Mouse (Mus musculus) activated CD4-positive, CD25-positive, alpha-beta regulatory T cell, adult 4 months (primary cell): ENCODE data around the gene Tbkbp1. TPM values are rescaled to one million over a fixed set of nuclear protein-coding genes. Genes with fewer than 3 reads are reported as not detected.

Experiments used
- ATAC-seq: one replicate; pipeline ENCODE4 v1.8.0; 2017
- polyA plus RNA-seq, 2 experiments: library from polyadenylated mRNA; unstranded; fragments of 100-300 nt; shearing (Covaris generic); gene quantifications; one replicate each; pipeline ENCODE4 v1.2.1; 2017

Tbkbp1 gene
- polyA plus RNA-seq, 2 experiments from 2014 or later, result 0.37 TPM; not detected in 1

DNA sequence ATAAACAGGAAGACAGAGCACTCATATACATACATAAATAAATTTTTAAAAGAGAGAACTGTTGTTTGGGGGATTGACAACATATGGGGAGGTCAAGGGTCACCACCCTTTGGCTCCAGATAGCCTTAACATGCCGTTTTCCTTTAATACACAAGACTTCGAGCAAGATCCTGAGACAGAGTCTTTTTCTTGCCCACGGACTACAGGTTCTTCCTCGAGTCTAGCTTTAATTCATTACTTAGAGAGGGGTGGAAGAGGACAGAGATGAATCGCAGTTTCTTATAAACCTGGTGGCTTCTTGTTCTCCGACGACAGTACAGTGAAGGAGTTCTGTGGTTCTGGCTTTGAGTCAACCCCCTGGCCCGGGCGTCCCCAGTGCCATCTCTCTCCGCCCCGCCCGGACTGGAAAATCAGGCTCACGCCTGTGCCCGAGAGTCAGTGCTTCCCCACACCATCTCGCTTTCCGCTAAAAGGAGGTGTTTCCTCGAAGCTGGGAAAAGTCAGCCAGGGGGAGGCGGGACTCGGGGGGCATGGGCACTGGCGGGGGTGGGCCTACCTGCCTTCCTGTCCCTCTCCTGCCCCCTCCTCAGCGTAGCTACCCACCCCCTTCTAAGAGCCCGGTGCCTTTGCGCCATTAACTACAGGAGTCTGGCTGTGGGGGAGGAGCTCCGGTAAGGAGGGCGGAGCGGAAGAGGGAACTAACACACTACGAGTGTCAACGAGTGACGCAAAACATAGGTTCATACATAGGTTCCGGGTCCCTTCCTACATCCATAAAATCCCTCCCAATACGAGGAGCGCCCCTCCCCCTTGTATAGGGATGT is 24.4 kb downstream of the Tbkbp1 start:
- ATAC-seq, result peak; percentile 76

DNA sequence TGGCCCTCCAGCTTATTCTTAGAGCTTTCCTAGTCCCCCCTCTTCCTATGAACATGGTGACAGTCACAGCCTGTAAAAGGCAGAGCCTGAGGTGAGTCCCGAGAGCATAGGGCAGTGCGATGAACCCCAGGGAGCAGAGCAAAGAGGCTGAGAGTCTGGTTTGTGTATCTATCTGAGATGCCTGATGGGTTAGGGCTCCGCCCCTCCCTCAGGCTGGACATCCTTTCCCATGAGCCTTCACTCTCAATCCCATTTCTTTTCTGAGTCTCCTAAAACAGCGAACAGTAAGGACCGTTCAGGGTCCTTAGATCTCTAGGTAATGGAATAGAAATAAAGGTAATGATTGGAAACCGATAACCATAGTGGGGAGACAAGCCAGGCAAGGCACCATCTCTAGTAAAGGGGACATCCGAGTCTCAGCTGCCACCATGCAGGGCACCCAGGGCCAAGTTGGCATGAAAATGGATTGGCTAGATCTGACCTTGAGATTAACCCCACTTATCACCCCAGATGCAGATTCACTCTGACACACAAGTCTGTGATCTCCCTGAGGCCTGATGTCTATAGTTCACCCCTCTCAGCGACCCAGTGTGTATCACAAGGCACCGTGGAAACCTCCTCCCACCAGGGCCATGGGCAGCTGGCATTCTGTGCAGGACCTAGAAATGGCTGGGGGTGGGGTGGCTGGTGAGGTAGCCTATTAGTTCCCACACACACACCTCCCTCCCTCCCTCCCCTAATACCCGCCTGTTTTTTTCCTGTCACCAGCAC is 26.8 kb downstream of the Tbkbp1 start:
- no peak for ATAC-seq

DNA sequence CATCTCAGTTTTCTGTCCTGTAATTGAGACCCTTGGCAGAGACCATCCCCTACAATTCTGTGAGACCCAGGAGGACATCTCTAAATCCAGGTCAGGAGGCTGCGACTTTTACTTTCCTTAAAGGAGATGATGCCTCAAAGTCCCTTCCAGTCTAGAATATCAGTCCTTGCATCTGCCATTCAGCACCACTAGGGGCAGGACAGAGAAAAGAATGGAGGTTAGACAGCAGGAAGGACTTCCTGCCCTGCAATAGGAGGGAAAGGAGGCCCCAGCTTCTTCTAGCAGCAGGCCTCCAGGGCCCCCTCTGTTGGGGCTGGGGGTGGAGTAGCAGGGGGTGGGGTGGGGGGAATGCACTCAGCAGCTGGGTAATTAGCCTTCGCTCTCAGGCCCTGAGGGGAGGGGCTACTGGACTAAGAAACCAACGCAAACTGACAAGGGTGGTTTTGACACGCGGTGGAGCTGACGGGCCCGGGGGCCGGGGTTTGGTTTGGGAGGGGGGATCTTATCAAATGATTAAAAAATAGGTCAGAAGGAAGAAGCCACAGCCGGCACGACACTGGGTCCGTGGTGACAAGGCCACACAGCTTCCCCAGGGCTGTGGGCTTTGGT is 27.9 kb downstream of the Tbkbp1 start:
- ATAC-seq, result peak; percentile 14

DNA sequence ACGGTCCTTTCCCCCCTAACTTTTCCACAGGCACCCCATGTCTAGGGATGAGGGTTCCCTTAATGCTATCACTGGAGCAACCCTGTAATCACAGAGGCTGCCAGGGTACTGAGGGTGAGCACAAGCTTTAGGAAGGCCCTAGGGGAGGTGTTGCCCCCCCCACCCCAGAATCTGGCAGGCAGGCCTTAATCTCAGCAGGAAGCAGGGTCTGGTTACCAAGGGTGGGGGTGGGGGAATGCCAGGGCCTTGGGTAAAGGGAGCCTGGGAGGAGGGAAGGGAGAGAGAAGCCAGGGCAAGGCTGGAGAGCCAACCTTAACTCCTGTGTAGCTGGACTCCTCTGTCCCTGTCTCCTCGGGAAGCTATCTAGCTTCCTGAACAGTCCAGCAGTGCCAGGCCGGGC is 30.7 kb downstream of the Tbkbp1 start:
- no peak for ATAC-seq

DNA sequence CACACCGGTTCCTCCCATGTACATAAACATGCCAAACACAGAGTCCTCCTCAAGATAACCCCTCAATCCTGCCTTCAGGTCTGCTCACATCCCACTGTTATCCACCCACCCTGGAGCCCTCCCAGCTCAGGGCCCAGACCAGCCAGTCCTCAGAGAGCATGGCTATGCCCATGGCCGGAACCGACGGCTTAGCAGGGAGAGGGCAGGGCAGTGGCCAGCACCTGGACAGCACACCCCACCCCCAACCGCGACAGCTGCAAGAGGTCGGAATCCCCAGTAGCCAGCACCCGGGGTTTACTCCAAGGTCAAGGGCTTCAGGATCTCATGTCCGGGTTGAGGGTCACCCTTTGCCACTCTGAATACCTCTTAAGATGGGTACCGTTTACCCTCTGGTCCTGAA is 31.1 kb downstream of the Tbkbp1 start:
- no peak for ATAC-seq

DNA sequence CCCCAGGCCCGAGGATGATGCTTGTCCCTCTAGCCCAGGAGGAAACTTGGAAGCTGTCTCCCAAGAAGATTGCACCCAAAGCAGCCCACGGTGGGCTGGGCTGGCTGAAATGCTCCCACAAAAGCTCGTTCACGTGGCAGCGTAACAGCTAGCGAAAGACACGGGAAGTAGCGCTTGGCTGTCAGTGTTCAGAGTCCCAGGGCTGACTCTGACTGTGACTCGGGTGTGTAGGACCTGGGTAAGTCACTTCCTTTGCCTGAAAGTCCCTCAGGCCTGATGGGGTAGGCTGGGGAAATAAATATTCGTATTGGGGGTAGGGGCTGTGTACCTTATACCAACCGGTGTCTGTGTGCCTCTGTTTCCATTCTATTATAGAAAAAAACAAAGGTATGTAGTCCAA is 35.5 kb downstream of the Tbkbp1 start:
- peak; percentile 38 for ATAC-seq

DNA sequence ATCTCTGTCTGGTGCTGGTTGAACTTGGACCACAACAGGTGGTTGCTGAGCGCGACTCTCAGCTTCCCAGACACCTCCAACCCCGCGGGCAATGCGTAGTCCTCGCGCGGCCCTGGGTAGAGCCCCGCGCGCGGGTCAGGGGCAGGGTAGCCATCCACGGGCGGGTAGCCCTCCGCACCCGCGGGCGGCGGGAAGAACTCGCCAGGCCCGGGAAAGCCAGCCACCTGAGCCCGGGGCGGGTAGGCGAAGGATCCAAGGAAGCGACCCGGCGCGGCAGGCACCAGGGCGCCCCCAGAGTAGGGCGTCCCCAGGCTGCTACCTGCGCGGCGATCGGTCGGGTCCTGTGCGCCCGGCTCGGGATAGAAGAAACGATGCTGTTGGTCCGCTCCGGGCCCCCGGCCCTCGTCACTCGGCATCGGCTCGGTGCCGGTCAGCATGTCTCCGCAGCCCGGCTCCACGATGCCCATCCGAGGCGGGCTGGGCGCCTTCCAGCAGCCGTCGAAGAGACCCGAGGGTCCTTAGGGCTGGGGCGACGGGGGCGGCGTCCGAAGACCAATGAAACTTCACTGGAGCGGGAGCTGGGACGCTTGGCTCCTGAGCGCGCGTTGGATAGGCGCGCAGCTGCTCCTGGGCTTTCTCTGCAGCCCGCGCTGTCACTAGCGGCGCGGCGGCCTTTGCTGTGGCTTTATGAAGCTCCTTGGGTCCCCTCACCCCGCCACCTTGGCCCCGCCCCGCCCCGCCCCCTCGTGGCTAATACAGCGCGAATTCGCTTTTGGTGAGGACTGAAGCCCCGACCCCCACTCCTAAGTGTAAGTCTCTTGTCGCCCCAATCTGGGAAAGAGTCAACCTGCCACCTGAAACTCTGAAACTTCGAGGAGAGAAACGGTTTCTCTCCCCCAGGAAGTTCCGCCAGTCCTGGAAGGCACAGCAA is 36.4 kb downstream of the Tbkbp1 start, which contains the start of gene Tbx21:
Tbx21 (minus strand) TSS at position 661 of the 931 bp plus-strand sequence.
- peak; percentile 21 for ATAC-seq

DNA sequence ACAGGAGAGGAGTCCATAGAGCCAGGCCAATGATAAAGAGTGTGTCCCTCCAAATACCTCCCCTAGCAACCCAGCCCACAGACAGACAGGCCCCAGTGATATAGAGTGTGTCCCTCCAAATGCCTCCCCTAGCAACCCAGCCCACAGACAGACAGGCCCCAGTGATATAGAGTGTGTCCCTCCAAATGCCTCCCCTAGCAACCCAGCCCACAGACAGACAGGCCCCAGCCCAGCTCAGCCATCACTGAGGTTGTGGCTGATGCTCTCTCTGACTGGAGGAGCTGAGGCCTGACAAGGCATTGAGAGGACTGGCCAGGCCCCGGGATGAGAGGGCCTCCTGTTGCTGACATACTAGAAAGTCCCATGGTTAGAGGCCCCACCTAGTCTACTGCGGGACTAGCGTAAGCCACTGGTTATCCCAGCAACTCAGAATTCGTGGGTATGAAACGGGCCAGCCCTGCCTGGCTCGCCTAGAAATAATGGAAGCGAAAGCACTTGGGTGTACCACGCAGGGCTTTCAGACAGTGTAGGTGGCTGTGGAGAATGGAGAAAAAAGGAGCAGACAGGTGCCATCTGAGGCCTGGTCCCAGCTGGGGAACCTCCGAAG is 38.7 kb downstream of the Tbkbp1 start:
- peak; percentile 33 for ATAC-seq

DNA sequence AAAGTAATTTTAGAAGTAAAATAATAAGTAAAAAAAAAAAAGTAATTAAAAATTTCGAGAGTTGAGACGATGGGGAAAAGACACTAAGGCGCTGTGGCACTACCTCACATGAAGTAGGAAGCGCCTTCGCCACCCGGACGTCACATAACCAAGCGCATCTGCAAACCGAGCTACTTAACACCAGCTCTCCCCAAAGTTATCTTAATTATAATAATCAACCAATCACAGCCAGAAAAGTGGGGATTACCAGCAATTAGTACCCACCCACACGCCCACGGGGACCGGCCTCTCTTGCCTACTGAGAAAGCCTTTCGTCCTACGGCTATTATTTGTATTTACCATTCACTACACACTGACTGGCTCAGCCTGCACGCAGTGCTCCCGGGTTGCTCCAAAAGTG is 42.3 kb downstream of the Tbkbp1 start:
- peak; percentile 46 for ATAC-seq

DNA sequence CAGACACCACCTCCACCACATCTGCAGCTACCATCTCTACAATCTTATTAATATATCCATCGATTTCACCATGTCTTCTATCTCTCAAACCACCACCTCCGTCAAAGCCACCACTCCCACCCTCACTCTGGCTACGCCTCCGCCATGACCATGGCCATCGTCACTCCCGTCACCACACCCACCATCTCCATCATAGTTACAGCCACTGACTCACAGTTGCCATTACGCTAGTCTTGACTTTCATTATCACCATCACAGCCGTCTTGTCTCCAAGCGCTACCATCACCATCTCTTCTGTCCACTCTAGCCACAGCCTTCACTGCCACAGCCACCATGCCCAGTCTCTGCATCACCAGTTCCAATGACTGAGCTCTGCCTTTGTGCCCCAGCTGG is 47.2 kb downstream of the Tbkbp1 start:
- no peak for ATAC-seq

DNA sequence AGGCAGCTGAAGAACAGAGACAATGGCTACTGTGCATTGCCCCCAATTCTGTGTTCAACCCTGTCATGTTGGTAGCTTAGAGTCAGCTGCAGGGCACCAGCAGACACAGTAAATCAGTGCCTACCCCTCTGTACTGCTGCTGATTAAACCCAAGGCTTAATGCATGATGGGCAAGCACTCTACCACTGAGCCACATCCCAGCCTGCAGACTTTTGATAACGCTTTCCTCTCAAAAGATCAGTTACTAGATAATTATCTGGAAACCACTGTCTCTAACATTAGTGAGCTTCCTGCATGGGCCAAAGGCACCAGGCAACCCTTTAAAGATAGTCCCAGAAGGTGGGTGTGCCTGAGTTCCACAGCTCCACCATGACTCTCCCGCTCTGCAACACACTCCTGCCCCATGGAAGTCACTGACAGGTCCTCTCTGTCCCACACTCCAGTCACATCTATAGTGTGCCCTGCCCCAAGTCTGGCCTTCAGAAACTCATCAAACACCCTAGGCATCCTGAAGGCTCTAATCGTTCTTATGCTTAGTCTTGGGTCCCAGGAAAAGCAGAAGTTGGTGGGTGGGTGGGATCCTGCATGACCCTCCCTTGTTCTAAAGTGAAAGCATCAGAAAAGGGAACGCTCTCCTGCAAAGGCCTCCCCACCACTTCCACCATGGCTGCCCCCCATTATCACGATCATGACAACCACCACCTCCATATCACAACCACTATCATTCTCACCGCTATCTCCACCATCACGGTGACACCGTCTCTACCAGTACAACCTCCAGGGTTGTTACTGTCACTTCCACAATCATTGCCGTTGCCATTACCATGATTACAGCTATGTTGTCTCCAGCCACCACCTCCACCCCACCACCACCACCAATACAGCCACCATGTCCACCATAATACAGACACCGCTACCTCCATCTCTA is 47.9 kb downstream of the Tbkbp1 start:
- ATAC-seq, result no peak

DNA sequence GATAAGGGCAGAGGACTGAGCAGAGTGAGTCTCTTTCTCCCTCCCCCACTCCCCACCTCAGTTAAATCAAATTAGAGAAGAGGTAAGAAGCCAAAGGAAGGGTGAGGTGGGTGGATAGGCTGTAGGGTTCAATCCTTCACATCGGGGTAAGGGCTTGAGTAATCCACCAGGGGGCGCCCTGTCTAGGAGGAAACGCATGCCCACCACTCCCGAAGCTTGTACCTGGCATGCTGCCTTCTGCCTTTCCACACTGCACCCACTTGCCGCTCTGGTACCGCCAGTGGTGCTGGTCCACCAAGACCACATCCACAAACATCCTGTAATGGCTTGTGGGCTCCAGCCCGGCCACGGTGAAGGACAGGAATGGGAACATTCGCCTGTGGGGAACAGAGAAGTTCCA is 49.6 kb downstream of the Tbkbp1 start:
- peak; percentile 49 for ATAC-seq

DNA sequence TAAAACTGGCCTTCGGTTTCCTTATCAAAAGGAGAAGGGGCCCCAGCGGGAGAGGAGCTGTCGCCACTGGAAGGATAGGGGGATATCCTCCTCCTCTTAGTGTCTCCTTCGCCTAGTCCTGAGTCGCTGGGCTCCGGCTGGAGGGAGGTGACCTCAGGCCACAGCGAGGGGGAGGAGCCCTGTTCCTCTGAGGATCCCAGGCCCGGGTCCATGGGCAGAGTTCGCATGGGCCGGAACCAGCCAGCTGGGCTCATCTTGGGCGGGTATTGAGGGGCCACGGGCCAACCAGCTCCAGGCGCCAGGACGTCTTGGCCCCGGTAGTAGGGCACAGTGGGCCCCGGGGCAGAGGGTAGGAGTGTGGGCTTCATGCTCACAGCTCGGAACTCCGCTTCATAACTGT is 52.5 kb downstream of the Tbkbp1 start:
- ATAC-seq, result no peak

DNA sequence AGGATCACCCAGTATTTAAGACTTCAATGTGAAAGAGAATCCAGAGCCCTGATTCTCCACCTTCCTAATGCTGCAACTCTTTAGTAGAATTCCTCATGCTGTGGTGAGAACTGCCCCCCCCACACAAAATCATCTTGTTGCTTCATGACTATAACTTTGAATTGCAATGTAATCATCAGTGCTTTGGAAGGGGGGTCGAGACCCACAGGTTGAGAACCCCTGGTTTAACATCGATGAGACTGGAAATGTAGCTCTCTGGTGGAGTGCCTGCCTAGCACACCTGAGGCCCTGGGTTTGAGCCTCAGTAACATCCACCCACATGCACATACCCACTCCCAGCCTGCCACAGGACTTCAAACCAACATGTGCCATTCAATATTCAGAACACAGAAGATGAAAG is 56.7 kb downstream of the Tbkbp1 start:
- no peak for ATAC-seq

DNA sequence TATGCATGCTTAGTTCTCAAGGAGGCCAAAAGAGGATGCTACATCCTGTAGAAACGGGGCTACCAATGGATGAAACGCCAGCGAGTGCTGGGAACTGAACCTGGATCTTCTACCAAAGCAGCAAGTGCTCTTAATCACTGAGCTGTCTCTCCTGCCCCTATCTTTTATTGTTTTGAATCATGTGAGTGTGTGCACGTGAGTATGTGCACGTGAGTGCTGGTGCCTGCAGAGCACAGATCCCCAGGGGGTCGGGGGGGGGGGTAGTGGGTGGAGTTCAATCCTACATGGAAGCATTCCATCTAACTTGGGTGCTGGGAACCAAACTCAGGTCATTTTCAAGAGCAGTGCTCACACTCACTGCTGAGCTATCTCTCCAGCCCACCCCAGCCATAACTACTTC is 64.9 kb downstream of the Tbkbp1 start:
- ATAC-seq, result no peak

Other genes with a start within 250 kb of the Tbkbp1 start
- 10 to 100 TPM; 86.7 to 92.1 TPM for gene Cdk5rap3, start 235.0 kb downstream of the Tbkbp1 start, polyA plus RNA-seq
- gene Prr15l, start 223.4 kb downstream of the Tbkbp1 start, polyA plus RNA-seq, result under 1 TPM in 1 of 2 experiments, not detected in 1; 0.15 TPM
- gene Pnpo, start 207.5 kb downstream of the Tbkbp1 start, polyA plus RNA-seq, result 10 to 100 TPM; 25.6 to 33.4 TPM
- gene Sp2, start 168.5 kb downstream of the Tbkbp1 start, polyA plus RNA-seq, result 10 to 100 TPM; 22.5 to 26.6 TPM
- not detected for gene Sp6, start 138.1 kb downstream of the Tbkbp1 start, polyA plus RNA-seq
- 10 to 100 TPM in 1 of 2 experiments, 1 to 10 TPM in 1; 5.4 to 10.6 TPM for gene Scrn2, start 121.6 kb downstream of the Tbkbp1 start, polyA plus RNA-seq
- gene Lrrc46, start 110.1 kb downstream of the Tbkbp1 start, polyA plus RNA-seq, result not detected
- 10 to 100 TPM; 56.6 to 58.0 TPM for gene Mrpl10, start 109.9 kb downstream of the Tbkbp1 start, polyA plus RNA-seq
- 10 to 100 TPM; 21.3 to 25.8 TPM for gene Osbpl7, start 100.9 kb downstream of the Tbkbp1 start, polyA plus RNA-seq
- 1 to 10 TPM; 4.5 to 5.6 TPM for gene Tbx21, start 36.2 kb downstream of the Tbkbp1 start, polyA plus RNA-seq
- gene Kpnb1, start 36.4 kb upstream of the Tbkbp1 start, polyA plus RNA-seq, result 10 to 100 TPM; 28.8 to 40.6 TPM
- 10 to 100 TPM; 36.1 to 43.0 TPM for gene Npepps, start 129.1 kb upstream of the Tbkbp1 start, polyA plus RNA-seq
- gene Mrpl45, start 164.2 kb upstream of the Tbkbp1 start, polyA plus RNA-seq, result 10 to 100 TPM; 44.6 to 48.7 TPM
- under 1 TPM; 0.11 to 0.45 TPM for gene Gpr179, start 200.6 kb upstream of the Tbkbp1 start, polyA plus RNA-seq
- 1 to 10 TPM; 6.1 to 7.8 TPM for gene Socs7, start 211.1 kb upstream of the Tbkbp1 start, polyA plus RNA-seq